9 mouse cellular contexts compared by ENCODE assay signal in genomic region chr17:84837780-84838179, GRCm38 (mm10). TPM values are rescaled to one million over a fixed set of nuclear protein-coding genes. Genes with fewer than 3 reads are reported as not detected.
DNase-seq lines count a peak whose midpoint lies in the region; ATAC-seq and TF ChIP-seq lines count a peak whose summit lies in the region.
"Had no signal": no experiment of that assay in that cellular context is flagged by ENCODE, and none has a peak within 500 bp of the region (broad histone marks: within the 10 kb centered on the region; RNA-seq: fewer than 3 reads in every experiment).

No protein-coding gene starts in this region.

- ATAC-seq in G1E (ENCODE audit: extremely low read depth, insufficient number of reproducible peaks, low FRiP score, poor library complexity, severe bottlenecking): no peak
- peak; percentile 39; the same call in 1 of the 2 replicates for ATAC-seq in forebrain, embryonic 12.5 days (ENCODE audit: low FRiP score)
- ATAC-seq in lung, embryonic 14.5 days (ENCODE audit: insufficient read depth): peak; percentile 47; the same call in 1 of the 2 replicates

- no peak overlapping the region for H3K4me3 ChIP-seq in G1E (ENCODE audit: low read depth, low read length)
- H3K4me3 ChIP-seq in forebrain, embryonic 12.5 days (replicated peaks): no peak overlapping the region
- no peak overlapping the region for H3K4me3 ChIP-seq in layer of hippocampus, adult 2 months
- H3K4me3 ChIP-seq in lung, embryonic 14.5 days (ENCODE audit: low read depth, low read length): no peak overlapping the region
- H3K4me3 ChIP-seq: lung, embryonic 15.5 days had no signal

- peak; percentile 35 for DNase-seq in G1E (ENCODE audit: low spot score)
- peak; percentile 22 for DNase-seq in c-Kit-positive CD71-positive TER-119-negative erythroid progenitor cells, embryonic 14.5 days (ENCODE audit: low read depth)
- DNase-seq in heart, postnatal 4 days: peak; percentile 79
- peak; percentile 66 to 77 for DNase-seq in layer of hippocampus, adult 2 months (ENCODE audit: low spot score in 2 of 2)
- peak; percentile 90 for DNase-seq in lung, embryonic 14.5 days
- DNase-seq in ovary, postnatal 10 days (ENCODE audit: low spot score): peak; percentile 35
- DNase-seq in thymus, postnatal 14 days: peak; percentile 67

- no peak overlapping the region for H3K4me2 ChIP-seq in forebrain, embryonic 12.5 days
- H3K4me2 ChIP-seq in lung, embryonic 14.5 days: no peak overlapping the region
- H3K4me2 ChIP-seq: lung, embryonic 15.5 days had no signal

- peak; percentile 62 for TF ChIP-seq CTCF in G1E (IDR thresholded peaks at IDR 0.05; ENCODE audit: low read depth, low read length)
- peak; percentile 97 for TF ChIP-seq CTCF in layer of hippocampus, adult 2 months (conservative IDR thresholded peaks at IDR 0.05)
- peak; percentile 81 for TF ChIP-seq CTCF in lung, embryonic 14.5 days (IDR thresholded peaks at IDR 0.05; ENCODE audit: low read depth)

- H3K9ac ChIP-seq in forebrain, embryonic 12.5 days: no peak overlapping the region
- H3K9ac ChIP-seq in lung, embryonic 14.5 days: no peak overlapping the region
- H3K9ac ChIP-seq: lung, embryonic 15.5 days had no signal

- peaks cover 7% of the 10 kb centered on the region; the same call in 1 of the 2 replicates for H3K27me3 ChIP-seq in G1E (ENCODE audit: insufficient read depth, low read length)
- no peaks in the 10 kb centered on the region for H3K27me3 ChIP-seq in forebrain, embryonic 12.5 days
- no peaks in the 10 kb centered on the region for H3K27me3 ChIP-seq in lung, embryonic 14.5 days (ENCODE audit: insufficient read depth, low read length)

- no peaks in the 10 kb centered on the region for H3K4me1 ChIP-seq in G1E (ENCODE audit: insufficient read depth, low read depth, low read length)
- no peaks in the 10 kb centered on the region for H3K4me1 ChIP-seq in forebrain, embryonic 12.5 days
- no peaks in the 10 kb centered on the region for H3K4me1 ChIP-seq in lung, embryonic 14.5 days (ENCODE audit: insufficient read depth)
- H3K4me1 ChIP-seq: lung, embryonic 15.5 days had no signal

- H3K27ac ChIP-seq in forebrain, embryonic 12.5 days: no peak overlapping the region
- H3K27ac ChIP-seq in layer of hippocampus, adult 2 months: no peak overlapping the region
- H3K27ac ChIP-seq in lung, embryonic 14.5 days (ENCODE audit: low read depth): no peak overlapping the region
- H3K27ac ChIP-seq: lung, embryonic 15.5 days had no signal

- no peaks in the 10 kb centered on the region for H3K9me3 ChIP-seq in G1E (replicated peaks)
- H3K9me3 ChIP-seq in forebrain, embryonic 12.5 days: no peaks in the 10 kb centered on the region
- H3K9me3 ChIP-seq in lung, embryonic 14.5 days (ENCODE audit: low read depth, low read length): no peaks in the 10 kb centered on the region
- H3K9me3 ChIP-seq: lung, embryonic 15.5 days had no signal

- no peaks in the 10 kb centered on the region for H3K36me3 ChIP-seq in G1E (replicated peaks)
- no peaks in the 10 kb centered on the region for H3K36me3 ChIP-seq in forebrain, embryonic 12.5 days (replicated peaks)
- H3K36me3 ChIP-seq in lung, embryonic 14.5 days (ENCODE audit: insufficient read depth): no peaks in the 10 kb centered on the region
- H3K36me3 ChIP-seq: lung, embryonic 15.5 days had no signal

- WGBS in forebrain, embryonic 12.5 days: 2% methylated on average over 3 of the region's 3 CpGs
- WGBS in lung, embryonic 14.5 days: 1% methylated on average over 3 of the region's 3 CpGs

RNA-seq across cellular contexts. Expression of gene Lrpprc, which starts 47.2 kb away (rescaled TPM):
- total RNA-seq in G1E (2014; fragmentation: Nextera tagmentation): 111 and 136 TPM in 2 replicates
- total RNA-seq in G1E (2017): 116 and 121 TPM in 2 replicates
- polyA plus RNA-seq in G1E (2012): 16.7 and 16.9 TPM in 2 replicates
- 49.3 and 52.8 TPM in 2 replicates for polyA plus RNA-seq in forebrain, embryonic 12.5 days (2016; fragmentation: Nextera tagmentation; extraction: Ambion mirVana)
- 100 to 1,000 TPM; 146 to 149 TPM for total RNA-seq in heart, postnatal 4 days (2021)
- 10 to 100 TPM; 58.0 to 63.2 TPM for total RNA-seq in layer of hippocampus, adult 2 months (2021)
- 47.7 and 48.6 TPM in 2 replicates for polyA plus RNA-seq in lung, embryonic 14.5 days (2014; fragmentation: Nextera tagmentation; extraction: Ambion mirVana)

Comparison
In these comparisons a context has a peak if more than half of its experiments do, and no peak if none do; other contexts are left out.
1. DNase-seq: peak in every context shown above with its lines; median percentile 90 in lung, embryonic 14.5 days; 79 in heart, postnatal 4 days; 72 in layer of hippocampus, adult 2 months; 67 in thymus, postnatal 14 days; 35 in G1E; 35 in ovary, postnatal 10 days; 22 in c-Kit-positive CD71-positive TER-119-negative erythroid progenitor cells, embryonic 14.5 days.